Mouse (Mus musculus): Measurements from ENCODE around the gene Pah.

The Pah gene

GRCm38 (mm10) chr10:87521646-87522045 lies at the start of gene Pah:
TSS of gene Pah (plus strand) at chr10:87521795.
- ChIA-PET CTCF (no interaction called here), POLR2A (no interaction called here)

GRCm38 (mm10) chr10:87473475-87474131 lies 48.0 kb upstream of the Pah start:
- ChIA-PET POLR2A (no interaction called here), CTCF (interaction anchor here in 1 of 4 experiments (1.0 kb wide), 1 partner anchor 449 kb away, joined by 3 read pairs; no protein-coding TSS in a partner anchor)

- ChIA-PET POLR2A (no interaction called here), CTCF (interaction anchor here in 1 of 4 experiments (0.7 kb wide), 1 partner anchor 8 kb away, joined by 3 read pairs; no protein-coding TSS in a partner anchor)
Measured at GRCm38 (mm10) chr10:87474971-87475370, 46.6 kb upstream of the Pah start.

GRCm38 (mm10) chr10:87477895-87478294 lies 43.7 kb upstream of the Pah start:
- ChIA-PET POLR2A (interaction anchor here in 2 of 4 experiments (0.6 to 0.7 kb wide), 3 partner anchors 21 to 747 kb away, joined by 3 to 4 read pairs (median 4); no protein-coding TSS in a partner anchor), CTCF (no interaction called here)

GRCm38 (mm10) chr10:87484831-87485720 lies 36.5 kb upstream of the Pah start:
- CTCF ChIA-PET = interaction anchor here in 3 of 4 experiments (0.5 to 0.8 kb wide), 4 partner anchors 19 to 843 kb away, joined by 4 to 7 read pairs (median 4); no protein-coding TSS in a partner anchor
- POLR2A ChIA-PET = interaction anchor here in 1 of 4 experiments (0.9 to 2.1 kb wide), 2 partner anchors 10 to 12 kb away, joined by 3 to 7 read pairs; no protein-coding TSS in a partner anchor

- ChIA-PET CTCF (interaction anchor here in 1 of 4 experiments (0.7 kb wide), 1 partner anchor 842 kb away, joined by 7 read pairs; no protein-coding TSS in a partner anchor), POLR2A (interaction anchor here in 1 of 4 experiments (2.1 kb wide), 1 partner anchor 9 kb away, joined by 7 read pairs; no protein-coding TSS in a partner anchor)
Measured at GRCm38 (mm10) chr10:87485721-87486620, 35.6 kb upstream of the Pah start.

GRCm38 (mm10) chr10:87488429-87489145 lies 33.0 kb upstream of the Pah start:
- CTCF ChIA-PET = interaction anchor here (1.0 to 1.1 kb wide), 4 partner anchors 13 to 464 kb away, joined by 3 to 5 read pairs (median 4); no protein-coding TSS in a partner anchor
- POLR2A ChIA-PET = interaction anchor here in 1 of 4 experiments (0.5 kb wide), 1 partner anchor 62 kb away, joined by 4 read pairs; no protein-coding TSS in a partner anchor

- ChIA-PET POLR2A (interaction anchor here in 1 of 4 experiments (0.5 kb wide), 1 partner anchor 61 kb away, joined by 4 read pairs; no protein-coding TSS in a partner anchor), CTCF (interaction anchor here in 2 of 4 experiments (1.0 to 1.1 kb wide), 2 partner anchors 365 to 465 kb away, joined by 4 read pairs; no protein-coding TSS in a partner anchor)
Measured at GRCm38 (mm10) chr10:87489246-87490009, 32.2 kb upstream of the Pah start.

DNA sequence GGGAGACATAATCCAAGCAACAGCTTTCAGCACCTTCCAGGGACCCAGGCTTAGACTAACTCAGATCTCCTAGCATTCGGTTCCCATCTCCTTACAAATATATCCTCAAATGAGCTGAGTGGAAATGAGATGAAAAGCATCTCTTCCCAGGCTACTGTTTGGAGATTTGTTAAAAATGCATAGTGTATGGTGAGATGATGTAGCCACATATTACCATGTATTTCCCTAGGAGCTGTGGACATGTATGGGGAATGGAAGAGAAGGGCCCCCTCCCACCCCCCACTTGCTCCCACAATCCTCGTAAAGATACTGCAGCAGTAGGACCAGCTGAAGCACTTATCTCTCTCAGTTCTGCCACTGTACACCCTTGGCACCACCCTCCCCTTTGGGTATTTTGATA lies 31.3 kb upstream of the Pah start:
- ChIA-PET POLR2A (interaction anchor here in 1 of 4 experiments (0.7 kb wide), 1 partner anchor 443 kb away, joined by 4 read pairs; no protein-coding TSS in a partner anchor), CTCF (no interaction called here)

DNA sequence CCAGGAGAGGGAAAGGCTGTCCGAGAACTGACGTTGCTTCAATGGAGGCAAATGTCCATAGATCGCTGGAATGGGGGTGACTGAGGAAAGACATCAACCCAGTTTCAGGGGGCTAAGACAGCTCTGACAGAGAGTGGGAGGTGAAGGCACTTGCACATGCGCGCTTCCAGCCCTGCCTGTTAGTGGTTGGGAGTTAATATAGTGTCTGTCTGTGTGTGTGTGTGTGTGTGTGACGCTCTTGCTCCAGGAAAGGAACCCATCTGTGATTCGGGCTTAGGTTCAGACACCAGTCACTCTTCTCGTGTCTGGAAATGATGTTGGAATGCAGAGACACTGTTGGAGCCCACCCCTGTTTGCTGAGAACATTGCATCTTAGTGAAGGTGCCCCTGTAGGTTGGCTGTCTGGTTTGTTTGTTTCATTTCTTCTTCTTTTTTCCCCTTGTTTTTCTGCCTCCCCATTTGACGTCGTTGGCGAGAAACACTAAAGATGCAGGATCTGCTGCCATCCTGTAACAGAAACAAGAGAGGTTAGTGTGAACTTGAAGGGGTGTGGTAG lies 30.0 kb upstream of the Pah start:
- CTCF ChIA-PET = interaction anchor here in 1 of 4 experiments (0.6 kb wide), 1 partner anchor 471 kb away, joined by 3 read pairs; no protein-coding TSS in a partner anchor

DNA sequence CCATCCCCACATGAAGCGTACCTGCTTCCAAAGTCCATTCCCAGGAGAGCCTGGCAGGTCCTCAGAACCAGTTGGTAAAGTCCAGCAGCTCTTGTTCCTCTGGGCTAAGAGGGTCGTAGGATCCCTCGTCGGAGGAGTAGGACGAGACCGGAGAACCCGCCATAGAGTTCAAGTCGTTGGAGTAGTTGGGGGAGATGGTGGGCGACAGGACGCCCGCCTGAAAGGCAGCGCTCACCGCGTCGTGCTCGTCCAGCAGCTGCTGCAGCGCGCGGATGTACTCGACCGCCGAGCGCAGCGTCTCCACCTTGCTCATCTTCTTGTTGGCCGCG lies 29.3 kb upstream of the Pah start:
- CTCF ChIA-PET = interaction anchor here in 2 of 4 experiments (0.6 to 0.9 kb wide), 2 partner anchors 9 to 472 kb away, joined by 3 read pairs; no protein-coding TSS in a partner anchor

More for the DNA sequence above, 30.0 kb upstream of the Pah start:
- POLR2A ChIA-PET = no interaction called here

DNA sequence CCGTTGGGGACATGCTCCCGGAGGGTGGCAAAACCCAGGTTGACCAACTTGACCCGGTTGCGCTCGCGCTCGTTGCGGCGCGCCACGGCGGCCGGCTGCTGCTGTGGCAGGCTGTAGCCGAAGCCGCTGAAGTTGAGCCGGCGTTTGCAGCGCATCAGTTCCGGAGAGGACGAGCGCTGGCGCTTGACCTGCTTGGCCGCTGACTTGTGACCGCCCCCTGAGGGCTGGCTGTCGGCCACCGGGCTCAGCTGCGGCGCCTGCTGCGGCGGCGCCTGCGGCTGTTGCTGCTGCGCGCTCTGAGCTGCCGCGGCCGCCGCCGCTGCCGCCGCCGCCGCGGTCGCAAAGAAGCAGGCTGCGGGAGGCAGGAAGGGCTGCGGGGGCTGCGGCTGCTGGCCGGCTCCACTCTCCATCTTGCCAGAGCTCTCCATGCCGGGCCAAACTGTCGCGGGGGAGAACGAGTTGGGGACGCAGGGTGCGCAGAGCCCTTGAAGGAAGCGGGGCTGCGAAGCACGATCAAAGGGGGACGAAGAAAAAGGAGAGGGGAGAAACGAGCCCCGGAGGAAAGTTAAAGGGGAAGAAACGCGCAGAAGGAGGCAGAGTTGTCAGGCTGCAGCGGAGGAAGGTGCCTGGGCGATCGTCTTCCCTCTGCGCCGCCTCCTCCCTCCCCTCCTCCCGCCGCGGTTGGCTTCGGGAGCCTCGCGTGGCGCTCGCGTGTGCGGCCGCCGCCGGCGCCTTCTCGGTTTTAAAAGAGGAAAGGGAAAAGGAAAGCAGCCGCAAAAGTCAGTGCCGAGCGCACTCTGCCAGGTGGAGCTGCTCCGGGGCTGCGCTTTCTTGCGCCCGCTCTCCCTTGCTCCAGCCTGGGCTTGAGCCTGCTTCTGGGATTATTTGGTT lies 28.7 kb upstream of the Pah start:
- CTCF ChIA-PET = interaction anchor here in 1 of 4 experiments (0.9 kb wide), 1 partner anchor 9 kb away, joined by 3 read pairs; no protein-coding TSS in a partner anchor

More for the DNA sequence above, 29.3 kb upstream of the Pah start:
- POLR2A ChIA-PET = no interaction called here

GRCm38 (mm10) chr10:87493576-87493975 lies 28.0 kb upstream of the Pah start, which contains the start of gene Ascl1:
TSS of gene Ascl1 (minus strand) at chr10:87493660.
- CTCF ChIA-PET = no interaction called here
- POLR2A ChIA-PET = interaction anchor here in 1 of 4 experiments (0.9 kb wide), 1 partner anchor 21 kb away, joined by 4 read pairs; no protein-coding TSS in a partner anchor

More for the DNA sequence above, 28.7 kb upstream of the Pah start:
- POLR2A ChIA-PET = no interaction called here

- POLR2A ChIA-PET = interaction anchor here in 1 of 4 experiments (0.9 to 1.2 kb wide), 2 partner anchors 9 to 22 kb away, joined by 4 to 7 read pairs; no protein-coding TSS in a partner anchor
Measured at GRCm38 (mm10) chr10:87494176-87494575, 27.4 kb upstream of the Pah start.

DNA sequence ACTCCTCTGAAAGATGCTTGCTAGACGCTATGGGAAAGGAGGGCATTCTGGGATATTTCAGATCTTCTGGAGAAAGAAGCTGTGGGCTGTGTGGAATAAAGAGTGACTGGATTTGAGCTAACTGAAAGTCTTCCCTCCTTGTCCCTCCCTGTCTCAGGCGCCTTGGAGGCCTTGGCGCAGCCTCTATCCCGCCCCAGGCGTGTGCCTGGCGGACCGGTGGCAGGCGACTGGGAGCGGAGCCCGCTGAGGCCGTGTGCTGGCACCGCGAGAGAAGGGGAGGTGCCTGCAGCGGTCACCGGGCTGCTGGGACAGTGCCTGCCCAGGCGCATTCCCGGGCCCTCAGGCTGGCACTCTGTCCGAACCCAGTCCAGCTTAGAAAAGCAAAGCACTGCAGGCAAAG lies 27.0 kb upstream of the Pah start:
- POLR2A ChIA-PET = interaction anchor here in 1 of 4 experiments (0.9 to 1.2 kb wide), 2 partner anchors 10 to 22 kb away, joined by 4 to 7 read pairs; no protein-coding TSS in a partner anchor

More at GRCm38 (mm10) chr10:87494176-87494575, 27.4 kb upstream of the Pah start:
- CTCF ChIA-PET = no interaction called here

More for the DNA sequence above, 27.0 kb upstream of the Pah start:
- CTCF ChIA-PET = no interaction called here
